Mouse (Mus musculus) forebrain, embryonic 16.5 days (tissue): Measurements from ENCODE around the gene AC129217.1. TPM values are rescaled to one million over a fixed set of nuclear protein-coding genes. Genes with fewer than 3 reads are reported as not detected.

Source experiments
- microRNA-seq: library from miRNA; unstranded; fragments of <30 nt; microRNA quantifications from one replicate; pipeline ENCODE4, GENCODE M21; 2017
- polyA plus RNA-seq: library from polyadenylated mRNA; unstranded; fragments of >200 nt; fragmentation: Nextera tagmentation; extraction: Ambion mirVana; gene quantifications from 2 replicates; pipeline ENCODE4 v1.2.1, GENCODE M21; 2015

Gene AC129217.1
- polyA plus RNA-seq, 1 experiment from 2014 or later, result not detected

Small RNA genes within 50 kb of the gene (microRNA-seq; reads per million reads assigned to microRNA genes)
- gene Mir5136, result not detected

Other genes starting within 250 kb of the AC129217.1 start
- 9.2 and 11.2 TPM in 2 replicates for gene Slc22a8, start 238.5 kb upstream of the AC129217.1 start, polyA plus RNA-seq
- gene Slc22a6, start 211.7 kb upstream of the AC129217.1 start, polyA plus RNA-seq, result 9.4 and 14.0 TPM in 2 replicates
- 6.9 and 8.2 TPM in 2 replicates for gene Chrm1, start 166.0 kb upstream of the AC129217.1 start, polyA plus RNA-seq
- gene Slc3a2, start 106.4 kb upstream of the AC129217.1 start, polyA plus RNA-seq, result 186 TPM in 2 replicates
- gene Wdr74, start 93.9 kb upstream of the AC129217.1 start, polyA plus RNA-seq, result 90.6 and 109 TPM in 2 replicates
- 2.5 and 2.8 TPM in 2 replicates for gene 1700092M07Rik, start 89.1 kb upstream of the AC129217.1 start, polyA plus RNA-seq
- gene Stx5a, start 88.4 kb upstream of the AC129217.1 start, polyA plus RNA-seq, result 129 and 136 TPM in 2 replicates
- 200 and 218 TPM in 2 replicates for gene Nxf1, start 72.7 kb upstream of the AC129217.1 start, polyA plus RNA-seq
- 230 and 247 TPM in 2 replicates for gene Tmem223, start 58.8 kb upstream of the AC129217.1 start, polyA plus RNA-seq
- gene Tmem179b, start 55.3 kb upstream of the AC129217.1 start, polyA plus RNA-seq, result 27.0 and 29.1 TPM in 2 replicates
- 30.8 and 32.2 TPM in 2 replicates for gene Taf6l, start 43.4 kb upstream of the AC129217.1 start, polyA plus RNA-seq
- gene Polr2g, start 31.2 kb upstream of the AC129217.1 start, polyA plus RNA-seq, result 160 and 164 TPM in 2 replicates
- gene Zbtb3, start 27.2 kb upstream of the AC129217.1 start, polyA plus RNA-seq, result 8.9 and 9.6 TPM in 2 replicates
- gene Ttc9c, start 10.4 kb upstream of the AC129217.1 start, polyA plus RNA-seq, result 71.1 and 72.1 TPM in 2 replicates
- 5.1 and 5.5 TPM in 2 replicates for gene Hnrnpul2, start 9.8 kb upstream of the AC129217.1 start, polyA plus RNA-seq
- 88.3 and 98.7 TPM in 2 replicates for gene Bscl2, start 7.7 kb downstream of the AC129217.1 start, polyA plus RNA-seq
- 258 and 306 TPM in 2 replicates for gene Gng3, start 9.4 kb downstream of the AC129217.1 start, polyA plus RNA-seq
- gene Lrrn4cl, start 21.0 kb downstream of the AC129217.1 start, polyA plus RNA-seq, result 0.45 and 0.57 TPM in 2 replicates
- 172 and 173 TPM in 2 replicates for gene Ubxn1, start 41.7 kb downstream of the AC129217.1 start, polyA plus RNA-seq
- gene Uqcc3, start 51.1 kb downstream of the AC129217.1 start, polyA plus RNA-seq, result 49.7 and 53.5 TPM in 2 replicates
- gene Lbhd1, start 54.0 kb downstream of the AC129217.1 start, polyA plus RNA-seq, result 50.0 and 51.9 TPM in 2 replicates
- gene Gm49403, start 54.2 kb downstream of the AC129217.1 start, polyA plus RNA-seq, result not detected in 2 replicates
- gene 1810009A15Rik, start 59.1 kb downstream of the AC129217.1 start, polyA plus RNA-seq, result 49.9 and 50.6 TPM in 2 replicates
- gene Gm49416, start 59.2 kb downstream of the AC129217.1 start, polyA plus RNA-seq, result 0.34 TPM in 1 of 2 replicates, not detected in the other
- 41.0 and 45.9 TPM in 2 replicates for gene Ints5, start 63.2 kb downstream of the AC129217.1 start, polyA plus RNA-seq
- gene Ganab, start 68.3 kb downstream of the AC129217.1 start, polyA plus RNA-seq, result 91.7 and 95.1 TPM in 2 replicates
- 67.3 and 75.9 TPM in 2 replicates for gene B3gat3, start 90.6 kb downstream of the AC129217.1 start, polyA plus RNA-seq
- 1.7 and 1.8 TPM in 2 replicates for gene Rom1, start 99.6 kb downstream of the AC129217.1 start, polyA plus RNA-seq
- gene Eml3, start 99.8 kb downstream of the AC129217.1 start, polyA plus RNA-seq, result 9.7 and 10.5 TPM in 2 replicates
- 175 and 186 TPM in 2 replicates for gene Mta2, start 112.1 kb downstream of the AC129217.1 start, polyA plus RNA-seq
- gene Tut1, start 124.1 kb downstream of the AC129217.1 start, polyA plus RNA-seq, result 33.6 and 35.5 TPM in 2 replicates
- 346 and 348 TPM in 2 replicates for gene Eef1g, start 137.3 kb downstream of the AC129217.1 start, polyA plus RNA-seq
- 2.2 and 3.4 TPM in 2 replicates for gene Ahnak, start 159.5 kb downstream of the AC129217.1 start, polyA plus RNA-seq